Mouse (Mus musculus) lung, postnatal 0 days (tissue): ENCODE data around the gene A4galt.

Experiments used
- CTCF ChIP-seq: IDR thresholded peaks from 2 replicates; pipeline ENCODE4 v1.5.1; 2016; ENCODE audit warnings: antibody characterized with exemption, mild to moderate bottlenecking
- EP300 ChIP-seq: IDR thresholded peaks from 2 replicates; pipeline ENCODE4 v1.6.1; 2016; ENCODE audit warnings: antibody characterized with exemption, mild to moderate bottlenecking, control low read depth

- TF ChIP-seq CTCF (no peak), EP300 (no peak)
Observed at GRCm38 (mm10) chr15:83292261-83293056, 40.9 kb upstream of the A4galt start.
